Mouse (Mus musculus) megakaryocyte, embryonic 14.5 days (primary cell): ENCODE measurements around the gene Gm13279.
"Not testable (repeated sequence)": the region's sequence is repeated elsewhere in the genome, so short reads cannot be mapped to it uniquely, and the experiment has no call there.

ENCODE experiments used
- FLI1 ChIP-seq: IDR thresholded peaks from 2 replicates; pipeline ENCODE4 v1.6.1; 2012; ENCODE audit warnings: low read length, inconsistent platforms, mixed read lengths
- GATA1 ChIP-seq: IDR thresholded peaks from 3 replicates; pipeline ENCODE4 v1.6.1; 2012; ENCODE audit warnings: mixed read lengths, low read length, inconsistent platforms, borderline replicate concordance

- not testable (repeated sequence) for TF ChIP-seq GATA1, FLI1
These were observed 5.9 kb upstream of the Gm13279 start, which contains the start of gene Gm13278 for GRCm38 (mm10) chr4:88791250-88791649.
